Mouse (Mus musculus) testis, adult 2 months (tissue): ENCODE results near the gene B3galt1.

Experiments
- CTCF ChIP-seq: fragments of 200-500 bp; IDR thresholded peaks from 2 replicates; pipeline ENCODE4 v1.5.1; 2012; ENCODE audit warnings: low read depth, mild to moderate bottlenecking, inconsistent platforms, low read length, moderate library complexity; ENCODE audit not compliant: control insufficient read depth, insufficient read depth, insufficient replicate concordance
- POLR2A ChIP-seq: fragments of 200-500 bp; IDR thresholded peaks from 2 replicates; pipeline ENCODE4 v1.6.1; 2012; ENCODE audit warnings: low read depth, mild to moderate bottlenecking, inconsistent platforms, low read length, moderate library complexity; ENCODE audit not compliant: control insufficient read depth

GRCm38 (mm10) chr2:67564851-67565479 is 706 bp upstream of the B3galt1 start:
- TF ChIP-seq POLR2A (no peak), CTCF (no peak)
